Mouse (Mus musculus) cerebellum, adult 2 months (tissue): ENCODE data around the gene Fscn2.

Source experiments
- CTCF ChIP-seq: fragments of 200-500 bp; IDR thresholded peaks from 2 replicates; pipeline ENCODE4 v1.5.1; 2011; ENCODE audit warnings: low read depth, mild to moderate bottlenecking, control low read depth, low read length, moderate library complexity, borderline replicate concordance; ENCODE audit not compliant: insufficient read depth
- POLR2A ChIP-seq: fragments of 200-500 bp; IDR thresholded peaks from 2 replicates; pipeline ENCODE4 v1.6.1; 2011; ENCODE audit warnings: low read length, control low read depth, borderline replicate concordance; ENCODE audit not compliant: insufficient read depth

DNA sequence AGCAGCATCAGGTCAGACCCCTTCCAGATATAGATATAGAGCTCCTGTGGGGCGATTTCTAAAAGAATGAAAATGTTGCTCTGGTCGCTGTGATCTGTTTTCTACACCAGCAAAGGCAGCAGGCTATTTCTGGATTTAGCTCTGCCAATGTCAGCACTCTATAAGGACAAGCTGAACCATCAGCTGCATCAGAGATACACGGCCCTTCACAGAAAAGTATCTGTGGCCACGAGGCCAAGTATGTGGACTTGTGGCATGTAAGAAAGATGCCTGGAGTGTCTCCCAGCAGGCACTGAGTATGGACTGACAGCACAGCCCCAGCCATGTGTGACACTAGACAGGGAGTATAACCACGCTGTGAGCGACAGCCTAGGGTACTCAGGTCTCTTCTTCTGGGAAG is 25.3 kb downstream of the Fscn2 start:
- no peak for TF ChIP-seq POLR2A
- no peak for TF ChIP-seq CTCF
